Mouse (Mus musculus) limb, embryonic 12.5 days (tissue): ENCODE measurements around the gene Obsl1. TPM values are rescaled to one million over a fixed set of nuclear protein-coding genes. Genes with fewer than 3 reads are reported as not detected.

Source experiments
- ATAC-seq: fragments of 200-750 bp; cut with Nextera tagmentation; 2 replicates; pipeline ENCODE4 v1.8.0; 2017; ENCODE audit warnings: low read depth, moderate TSS enrichment; ENCODE audit not compliant: insufficient number of reproducible peaks, insufficient read depth, low FRiP score, low TSS enrichment
- H3K27ac ChIP-seq: fragments of 300-500 bp; sonication (generic); 2 replicates; pipeline ENCODE4 v1.5.1; 2016; ENCODE audit warnings: mild to moderate bottlenecking, moderate library complexity
- H3K27me3 ChIP-seq: fragments of 300-500 bp; sonication (generic); 2 replicates; pipeline ENCODE4 v1.6.1; 2016; ENCODE audit warnings: mild to moderate bottlenecking, moderate library complexity
- H3K36me3 ChIP-seq: fragments of 300-500 bp; sonication (generic); 2 replicates; pipeline ENCODE4 v1.6.1; 2016; ENCODE audit warnings: mild to moderate bottlenecking, moderate library complexity
- H3K4me1 ChIP-seq: fragments of 300-500 bp; sonication (generic); replicated peaks from 2 replicates; pipeline ENCODE4 v1.6.1; 2016
- H3K4me2 ChIP-seq: fragments of 300-500 bp; sonication (generic); 2 replicates; pipeline ENCODE4 v1.6.1; 2016; ENCODE audit warnings: mild to moderate bottlenecking, moderate library complexity
- H3K4me3 ChIP-seq: fragments of 300-500 bp; sonication (generic); replicated peaks from 2 replicates; pipeline ENCODE4 v1.5.1; 2016; ENCODE audit warnings: mild to moderate bottlenecking
- H3K9ac ChIP-seq: fragments of 300-500 bp; sonication (generic); replicated peaks from 2 replicates; pipeline ENCODE4 v1.6.1; 2016; ENCODE audit warnings: mild to moderate bottlenecking, moderate library complexity
- H3K9me3 ChIP-seq: fragments of 300-500 bp; sonication (generic); 2 replicates; pipeline ENCODE4 v1.6.1; 2016; ENCODE audit warnings: mild to moderate bottlenecking, moderate library complexity
- WGBS: fragments of 180-500 bp; shearing (Covaris S2); methylation state at CpG from one replicate; pipeline ENCODE4 v1.1.7; 2016; 5-methylcytosine and 5-hydroxymethylcytosine counted together
- polyA plus RNA-seq: library from polyadenylated mRNA; unstranded; fragments of >200 nt; fragmentation: Nextera tagmentation; extraction: Ambion mirVana; gene quantifications from 2 replicates; pipeline ENCODE4 v1.2.1, GENCODE M21; 2016

Obsl1 gene
- polyA plus RNA-seq, 1 experiment from 2014 or later = 98.3 TPM

- Histone ChIP-seq H3K9me3 (no peaks in the 10 kb centered on the region), H3K36me3 (no peaks in the 10 kb centered on the region), H3K27me3 (no peaks in the 10 kb centered on the region), H3K27ac (no peak overlapping the region), H3K9ac (no peak overlapping the region), H3K4me1 (peaks cover 9% of the 10 kb centered on the region; the same call in 1 of the 2 replicates), H3K4me2 (no peak overlapping the region), H3K4me3 (no peak overlapping the region)
- 73% methylated on average over 15 of the region's 15 CpGs for WGBS
- ATAC-seq = no peak
These were observed 10.6 kb upstream of the Obsl1 start for GRCm38 (mm10) chr1:75516703-75517380.

GRCm38 (mm10) chr1:75512550-75512949 is 6.3 kb upstream of the Obsl1 start:
- H3K9me3 ChIP-seq = no peaks in the 10 kb centered on the region
- H3K27me3 ChIP-seq = peaks cover 15% of the 10 kb centered on the region
- no peak overlapping the region for H3K27ac ChIP-seq
- no peak overlapping the region for H3K9ac ChIP-seq
- 87% methylated on average over 3 of the region's 3 CpGs for WGBS
- no peak for ATAC-seq
- no peaks in the 10 kb centered on the region for H3K36me3 ChIP-seq
- peaks cover 15% of the 10 kb centered on the region for H3K4me1 ChIP-seq
- no peak overlapping the region for H3K4me2 ChIP-seq
- no peak overlapping the region for H3K4me3 ChIP-seq

GRCm38 (mm10) chr1:75511437-75512210 is 5.4 kb upstream of the Obsl1 start:
- Histone ChIP-seq H3K4me2 (no peak overlapping the region), H3K27me3 (peaks cover 17% of the 10 kb centered on the region), H3K9me3 (no peaks in the 10 kb centered on the region), H3K36me3 (no peaks in the 10 kb centered on the region), H3K4me1 (peaks cover 24% of the 10 kb centered on the region), H3K27ac (peak overlapping the region; percentile 75), H3K9ac (no peak overlapping the region; the same call in 1 of the 2 replicates), H3K4me3 (no peak overlapping the region)
- WGBS = 57% methylated on average over 4 of the region's 4 CpGs
- ATAC-seq = no peak

GRCm38 (mm10) chr1:75510154-75510553 is 3.9 kb upstream of the Obsl1 start:
- no peak overlapping the region for H3K4me3 ChIP-seq
- no peaks in the 10 kb centered on the region for H3K9me3 ChIP-seq
- no peak for ATAC-seq
- H3K4me2 ChIP-seq = no peak overlapping the region
- no peak overlapping the region for H3K27ac ChIP-seq
- peaks cover 17% of the 10 kb centered on the region for H3K27me3 ChIP-seq
- no peaks in the 10 kb centered on the region for H3K36me3 ChIP-seq
- H3K9ac ChIP-seq = no peak overlapping the region
- 80% methylated on average over 5 of the region's 5 CpGs for WGBS
- peaks cover 27% of the 10 kb centered on the region for H3K4me1 ChIP-seq

GRCm38 (mm10) chr1:75509586-75509985 is 3.3 kb upstream of the Obsl1 start:
- ATAC-seq = no peak
- Histone ChIP-seq H3K36me3 (no peaks in the 10 kb centered on the region), H3K27ac (no peak overlapping the region), H3K4me1 (peaks cover 32% of the 10 kb centered on the region), H3K4me3 (no peak overlapping the region), H3K9me3 (no peaks in the 10 kb centered on the region), H3K9ac (no peak overlapping the region; the same call in 1 of the 2 replicates), H3K27me3 (peaks cover 17% of the 10 kb centered on the region), H3K4me2 (no peak overlapping the region)
- WGBS = 42% methylated on average over 20 of the region's 20 CpGs

- peak; percentile 24; the same call in 1 of the 2 replicates for ATAC-seq
- WGBS = 74% methylated on average over 10 of the region's 10 CpGs
- peaks cover 48% of the 10 kb centered on the region for H3K4me1 ChIP-seq
- no peaks in the 10 kb centered on the region for H3K9me3 ChIP-seq
- H3K36me3 ChIP-seq = peaks cover 20% of the 10 kb centered on the region
- H3K9ac ChIP-seq = peak within 1 kb of the TSS; percentile 95
- H3K4me2 ChIP-seq = peak within 1 kb of the TSS; percentile 91
- peaks cover 17% of the 10 kb centered on the region for H3K27me3 ChIP-seq
- H3K27ac ChIP-seq = peak within 1 kb of the TSS; percentile 99
- H3K4me3 ChIP-seq = peak within 1 kb of the TSS; percentile 73
These were observed 754 bp upstream of the Obsl1 start, which contains the start of gene Inha for GRCm38 (mm10) chr1:75507006-75507405. Inha (plus strand) TSS chr1:75507077.

GRCm38 (mm10) chr1:75505159-75505955 is 895 bp downstream of the Obsl1 start:
- Histone ChIP-seq H3K4me2 (peak overlapping the region; percentile 91), H3K9me3 (no peaks in the 10 kb centered on the region), H3K27me3 (peaks cover 17% of the 10 kb centered on the region), H3K36me3 (peaks cover 36% of the 10 kb centered on the region), H3K9ac (peak overlapping the region; percentile 95), H3K4me1 (peaks cover 34% of the 10 kb centered on the region), H3K27ac (peak overlapping the region; percentile 99), H3K4me3 (peak overlapping the region; percentile 73)
- ATAC-seq = peak; percentile 15; the same call in 1 of the 2 replicates
- 0% methylated on average over 84 of the region's 84 CpGs for WGBS

- 46% methylated on average over 9 of the region's 9 CpGs for WGBS
- Histone ChIP-seq H3K27me3 (peaks cover 13% of the 10 kb centered on the region), H3K9ac (peak overlapping the region; percentile 95; the same call in 1 of the 2 replicates), H3K4me2 (peak overlapping the region; percentile 91), H3K4me1 (peaks cover 34% of the 10 kb centered on the region), H3K4me3 (peak overlapping the region; percentile 73), H3K9me3 (no peaks in the 10 kb centered on the region), H3K27ac (no peak overlapping the region), H3K36me3 (peaks cover 45% of the 10 kb centered on the region)
- no peak for ATAC-seq
These were observed 1.8 kb downstream of the Obsl1 start for GRCm38 (mm10) chr1:75504256-75505045.

GRCm38 (mm10) chr1:75503651-75503980 is 2.6 kb downstream of the Obsl1 start:
- peaks cover 53% of the 10 kb centered on the region for H3K36me3 ChIP-seq

GRCm38 (mm10) chr1:75502945-75503650 is 3.2 kb downstream of the Obsl1 start:
- 83% methylated on average over 25 of the region's 25 CpGs for WGBS
- no peak overlapping the region; the same call in 1 of the 2 replicates for H3K9ac ChIP-seq
- no peak overlapping the region for H3K27ac ChIP-seq
- H3K4me3 ChIP-seq = 0 out of 2 replicates have a peak overlapping the region, but pooled peaks have one; percentile 1
- peaks cover 8% of the 10 kb centered on the region; the same call in 1 of the 2 replicates for H3K27me3 ChIP-seq
- H3K9me3 ChIP-seq = no peaks in the 10 kb centered on the region
- H3K36me3 ChIP-seq = peaks cover 59% of the 10 kb centered on the region
- ATAC-seq = no peak
- peak overlapping the region; percentile 91 for H3K4me2 ChIP-seq
- H3K4me1 ChIP-seq = peaks cover 34% of the 10 kb centered on the region

More at GRCm38 (mm10) chr1:75503651-75503980, 2.6 kb downstream of the Obsl1 start:
- no peak for ATAC-seq
- Histone ChIP-seq H3K27ac (no peak overlapping the region), H3K9me3 (no peaks in the 10 kb centered on the region), H3K9ac (no peak overlapping the region), H3K4me2 (peak overlapping the region; percentile 91), H3K4me3 (peak overlapping the region; percentile 1; the same call in 1 of the 2 replicates), H3K27me3 (peaks cover 8% of the 10 kb centered on the region; the same call in 1 of the 2 replicates), H3K4me1 (peaks cover 34% of the 10 kb centered on the region)
- 65% methylated on average over 23 of the region's 23 CpGs for WGBS
